Mouse (Mus musculus): ENCODE results near the gene Chd5.

The Chd5 gene

DNA sequence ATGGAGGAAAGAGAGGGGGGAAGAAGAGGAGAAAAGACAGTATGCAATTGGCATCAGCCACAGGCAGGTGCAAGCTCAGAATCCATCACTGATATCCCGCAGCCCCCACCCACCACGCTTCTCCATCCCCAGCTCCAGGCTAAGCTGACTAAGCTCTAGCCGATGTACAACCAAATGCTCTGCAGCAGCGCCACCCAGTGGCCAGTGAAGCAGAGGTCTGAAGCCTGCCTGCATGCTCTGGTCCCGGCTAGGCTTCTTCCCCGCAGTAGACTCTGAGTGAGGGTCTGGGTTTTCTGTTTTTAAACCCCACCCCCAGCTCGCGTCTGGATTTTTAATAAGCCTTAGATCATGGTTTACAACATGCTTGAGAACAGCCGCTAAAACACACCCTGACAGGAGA is 96.4 kb downstream of the Chd5 start:
- DNase-seq (ENCODE audit: low spot score), result peak; percentile 96

DNA sequence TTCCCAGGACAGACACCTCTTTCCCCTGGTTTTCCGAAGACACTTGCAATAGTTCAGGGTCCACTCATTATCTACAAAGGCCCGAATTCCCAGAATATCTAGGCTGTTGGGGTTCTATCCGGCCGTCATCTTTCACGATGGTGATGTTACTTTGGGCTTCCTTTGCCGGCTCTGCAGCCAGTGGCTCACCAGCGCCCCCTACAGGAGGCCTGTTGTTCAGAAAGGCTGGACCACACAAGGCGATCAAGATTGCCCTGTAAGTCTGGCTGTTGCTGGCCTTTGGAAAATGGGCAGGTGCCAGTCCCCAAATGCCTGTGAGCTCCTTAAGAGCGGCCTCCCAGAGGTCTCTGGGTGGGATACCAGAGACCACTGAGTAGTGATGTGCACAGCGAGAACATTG is 96.8 kb downstream of the Chd5 start:
- peak; percentile 84 for DNase-seq (ENCODE audit: low spot score)
